Mouse (Mus musculus) liver, embryonic 16.5 days (tissue): ENCODE measurements around the gene Lrrc31. TPM values are rescaled to one million over a fixed set of nuclear protein-coding genes. Genes with fewer than 3 reads are reported as not detected.
A peak's percentile ranks its signal among the peaks of the same experiment; 100 is the strongest.

Source experiments
- ATAC-seq: fragments of 200-750 bp; cut with Nextera tagmentation; 2 replicates; pipeline ENCODE4 v1.8.0; 2017; ENCODE audit warnings: low read depth, mild to moderate bottlenecking, moderate number of reproducible peaks, moderate library complexity
- H3K27ac ChIP-seq: fragments of 300-500 bp; sonication (generic); 2 replicates; pipeline ENCODE4 v1.5.1; 2014; ENCODE audit warnings: mild to moderate bottlenecking, low read length
- H3K27me3 ChIP-seq: fragments of 300-500 bp; sonication (generic); 2 replicates; pipeline ENCODE4 v1.6.1; 2014; ENCODE audit warnings: low read depth, low read length, mixed read lengths; ENCODE audit not compliant: control insufficient read depth, insufficient read depth
- H3K36me3 ChIP-seq: fragments of 300-500 bp; sonication (generic); 2 replicates; pipeline ENCODE4 v1.6.1; 2014; ENCODE audit warnings: mild to moderate bottlenecking; ENCODE audit not compliant: control insufficient read depth, insufficient read depth
- H3K4me1 ChIP-seq: fragments of 300-500 bp; sonication (generic); 2 replicates; pipeline ENCODE4 v1.6.1; 2014; ENCODE audit warnings: low read depth, low read length, mixed read lengths; ENCODE audit not compliant: control insufficient read depth
- H3K4me2 ChIP-seq: fragments of 300-500 bp; sonication (generic); 2 replicates; pipeline ENCODE4 v1.6.1; 2014; ENCODE audit warnings: low read depth, low read length, mixed read lengths
- H3K4me3 ChIP-seq: fragments of 300-500 bp; sonication (generic); 2 replicates; pipeline ENCODE4 v1.5.1; 2014; ENCODE audit warnings: low read depth, mild to moderate bottlenecking, low read length
- H3K9ac ChIP-seq: fragments of 300-500 bp; sonication (generic); 2 replicates; pipeline ENCODE4 v1.6.1; 2014; ENCODE audit warnings: low read depth, low read length
- H3K9me3 ChIP-seq: fragments of 300-500 bp; sonication (generic); replicated peaks from 2 replicates; pipeline ENCODE4 v1.6.1; 2016; ENCODE audit warnings: low read length; ENCODE audit not compliant: control insufficient read depth
- WGBS: fragments of 180-500 bp; shearing (Covaris S2); extraction: QIAGEN DNeasy Blood & Tissue Kit; methylation state at CpG from one replicate; pipeline ENCODE4 v1.1.7; 2014; ENCODE audit not compliant: insufficient replicate concordance; 5-methylcytosine and 5-hydroxymethylcytosine counted together
- polyA plus RNA-seq: library from polyadenylated mRNA; unstranded; fragments of >200 nt; fragmentation: Nextera tagmentation; extraction: Ambion mirVana; gene quantifications from 2 replicates; pipeline ENCODE4 v1.2.1, GENCODE M21; 2015

Lrrc31 gene
- polyA plus RNA-seq, 1 experiment from 2014 or later, result not detected

- Histone ChIP-seq H3K27ac (no peak overlapping the region), H3K36me3 (no peaks in the 10 kb centered on the region), H3K27me3 (peaks cover 28% of the 10 kb centered on the region), H3K9ac (no peak overlapping the region), H3K4me1 (no peaks in the 10 kb centered on the region; the same call in 1 of the 2 replicates), H3K9me3 (no peaks in the 10 kb centered on the region), H3K4me2 (peak overlapping the region; percentile 53), H3K4me3 (peak overlapping the region; percentile 36)
- 1% methylated on average over 41 of the region's 41 CpGs for WGBS
- no peak for ATAC-seq
Measured at GRCm38 (mm10) chr3:30650062-30650841, 49.4 kb downstream of the Lrrc31 start.

DNA sequence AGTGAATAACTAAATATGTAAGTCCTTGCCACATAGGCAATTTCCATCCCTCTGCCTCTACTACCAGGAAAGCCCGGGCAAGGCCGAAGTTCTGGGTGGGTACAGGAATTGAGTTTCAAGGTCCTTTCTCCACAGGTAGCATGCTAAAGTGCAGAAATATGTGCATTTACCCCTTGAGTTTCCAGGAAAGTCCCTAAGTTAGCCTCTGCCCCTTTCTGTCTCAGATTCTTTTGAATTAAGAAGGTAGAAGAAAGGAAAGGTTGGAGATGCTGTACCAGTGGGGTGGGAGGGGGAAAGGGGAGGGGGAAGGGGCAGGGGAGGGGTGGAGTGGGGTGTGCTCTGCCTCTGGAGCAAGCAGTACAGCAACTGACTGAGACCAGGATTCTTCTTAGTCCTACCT, 51.2 kb downstream of the Lrrc31 start:
- H3K4me2 ChIP-seq, result no peak overlapping the region
- 83% methylated on average over 2 of the region's 2 CpGs for WGBS
- ATAC-seq, result no peak
- no peaks in the 10 kb centered on the region; the same call in 1 of the 2 replicates for H3K4me1 ChIP-seq
- no peak overlapping the region for H3K4me3 ChIP-seq
- no peak overlapping the region for H3K9ac ChIP-seq
- no peaks in the 10 kb centered on the region for H3K9me3 ChIP-seq
- H3K27ac ChIP-seq, result no peak overlapping the region
- H3K36me3 ChIP-seq, result no peaks in the 10 kb centered on the region
- peaks cover 28% of the 10 kb centered on the region for H3K27me3 ChIP-seq

GRCm38 (mm10) chr3:30647440-30648090, 52.1 kb downstream of the Lrrc31 start, which contains the start of gene Lrrc34:
Lrrc34 (minus strand) TSS chr3:30647869.
- Histone ChIP-seq H3K9me3 (no peaks in the 10 kb centered on the region), H3K4me3 (peak within 1 kb of the TSS; percentile 26), H3K4me2 (peak within 1 kb of the TSS; percentile 49), H3K27me3 (peaks cover 28% of the 10 kb centered on the region), H3K36me3 (no peaks in the 10 kb centered on the region), H3K9ac (0 out of 2 replicates have a peak within 1 kb of the TSS, but pooled peaks have one; percentile 4), H3K27ac (no peak within 1 kb of the TSS), H3K4me1 (no peaks in the 10 kb centered on the region; the same call in 1 of the 2 replicates)
- under 1% methylated on average over 23 of the region's 25 CpGs for WGBS
- peak; percentile 71 for ATAC-seq

DNA sequence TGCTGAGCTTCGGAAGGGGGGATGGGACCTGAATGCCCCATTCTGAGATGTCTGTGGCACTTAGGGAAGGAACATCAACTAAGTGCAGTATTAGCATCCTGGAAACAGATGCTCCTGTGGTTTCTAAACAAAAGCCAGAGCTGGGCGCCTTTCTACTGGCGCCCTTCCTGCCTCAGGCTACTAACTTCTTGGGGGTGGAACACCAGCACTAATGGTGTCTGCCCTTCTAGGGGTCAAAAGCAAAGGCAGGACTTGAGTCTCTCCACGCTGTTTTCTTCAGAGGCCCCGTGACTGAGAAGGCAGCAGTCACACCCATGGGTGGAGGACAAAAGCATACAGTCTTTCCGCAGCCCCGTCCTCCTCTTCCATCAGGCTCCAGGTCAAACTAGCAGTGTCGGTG, 52.9 kb downstream of the Lrrc31 start:
- H3K36me3 ChIP-seq, result no peaks in the 10 kb centered on the region
- H3K27ac ChIP-seq, result no peak overlapping the region
- no peak overlapping the region for H3K4me2 ChIP-seq
- WGBS, result 38% methylated on average over 8 of the region's 8 CpGs
- H3K27me3 ChIP-seq, result peaks cover 27% of the 10 kb centered on the region
- no peak overlapping the region for H3K9ac ChIP-seq
- ATAC-seq, result no peak
- no peaks in the 10 kb centered on the region; the same call in 1 of the 2 replicates for H3K4me1 ChIP-seq
- H3K4me3 ChIP-seq, result no peak overlapping the region
- no peaks in the 10 kb centered on the region for H3K9me3 ChIP-seq

GRCm38 (mm10) chr3:30644207-30644606, 55.4 kb downstream of the Lrrc31 start, which contains the start of gene Lrriq4:
Lrriq4 (plus strand) TSS chr3:30644507.
- no peak within 1 kb of the TSS for H3K4me2 ChIP-seq
- no peaks in the 10 kb centered on the region for H3K36me3 ChIP-seq
- H3K9ac ChIP-seq, result no peak within 1 kb of the TSS
- ATAC-seq, result no peak
- no peak within 1 kb of the TSS for H3K27ac ChIP-seq
- no peak within 1 kb of the TSS for H3K4me3 ChIP-seq
- H3K9me3 ChIP-seq, result no peaks in the 10 kb centered on the region
- WGBS, result 42% methylated on average over 2 of the region's 2 CpGs
- H3K27me3 ChIP-seq, result peaks cover 5% of the 10 kb centered on the region
- no peaks in the 10 kb centered on the region; the same call in 1 of the 2 replicates for H3K4me1 ChIP-seq

DNA sequence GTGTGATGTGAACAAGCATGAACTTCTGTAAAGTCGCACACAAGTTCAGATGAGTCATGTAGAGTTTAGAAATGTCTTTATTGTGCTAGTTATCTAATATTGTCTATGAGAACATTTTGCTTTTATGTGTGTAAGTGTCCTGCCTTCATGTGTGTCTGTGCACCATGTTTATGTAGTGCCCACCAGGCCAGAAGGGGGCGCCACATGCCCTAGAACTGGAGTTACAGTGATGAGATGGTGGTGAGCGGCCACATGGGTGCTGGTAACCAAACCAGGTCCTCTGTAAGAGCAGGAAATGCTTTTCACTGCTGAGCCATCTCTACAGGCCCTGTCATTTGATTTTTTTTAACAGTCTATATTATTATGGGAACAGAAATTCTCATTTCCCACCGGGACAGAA, 64.0 kb downstream of the Lrrc31 start:
- Histone ChIP-seq H3K36me3 (no peaks in the 10 kb centered on the region), H3K4me2 (no peak overlapping the region), H3K9ac (no peak overlapping the region), H3K27me3 (no peaks in the 10 kb centered on the region), H3K9me3 (no peaks in the 10 kb centered on the region), H3K27ac (no peak overlapping the region), H3K4me1 (no peaks in the 10 kb centered on the region), H3K4me3 (no peak overlapping the region)
- WGBS, result 67% methylated on average over 4 of the region's 4 CpGs
- no peak for ATAC-seq

- ATAC-seq, result no peak
- no peaks in the 10 kb centered on the region for H3K9me3 ChIP-seq
- H3K27me3 ChIP-seq, result no peaks in the 10 kb centered on the region
- no peak overlapping the region for H3K9ac ChIP-seq
- H3K4me3 ChIP-seq, result no peak overlapping the region
- no peaks in the 10 kb centered on the region for H3K36me3 ChIP-seq
- H3K4me1 ChIP-seq, result no peaks in the 10 kb centered on the region
- WGBS, result 37% methylated on average over 3 of the region's 3 CpGs
- no peak overlapping the region for H3K27ac ChIP-seq
- H3K4me2 ChIP-seq, result no peak overlapping the region
Measured at GRCm38 (mm10) chr3:30633681-30634080, 66.0 kb downstream of the Lrrc31 start.
